Mouse (Mus musculus) thymus, postnatal 25 days (tissue): ENCODE data around the gene Nfix.

Source experiments
- DNase-seq: peaks from one replicate; pipeline ENCODE4 v3.0.0; 2022

Nfix gene

DNA sequence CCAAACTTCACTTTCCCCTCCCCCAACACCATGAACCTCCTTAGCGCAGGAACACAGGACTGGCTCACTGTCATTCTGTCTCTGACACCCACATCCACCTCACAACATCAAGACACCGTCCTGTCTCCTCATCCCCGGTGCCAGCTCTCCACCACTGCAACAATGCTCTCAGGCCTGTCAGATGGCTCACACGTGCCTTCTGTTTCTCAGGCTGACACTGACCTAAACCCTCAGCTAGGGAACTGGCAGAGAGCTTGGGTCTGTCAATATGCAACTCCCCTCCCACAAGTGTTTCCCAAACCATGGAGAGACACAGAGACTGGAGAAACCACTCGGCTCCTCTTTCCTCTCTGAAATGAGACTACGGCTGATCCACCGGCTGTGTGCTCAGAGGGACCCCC, 39.7 kb downstream of the Nfix start:
- DNase-seq: no peak

DNA sequence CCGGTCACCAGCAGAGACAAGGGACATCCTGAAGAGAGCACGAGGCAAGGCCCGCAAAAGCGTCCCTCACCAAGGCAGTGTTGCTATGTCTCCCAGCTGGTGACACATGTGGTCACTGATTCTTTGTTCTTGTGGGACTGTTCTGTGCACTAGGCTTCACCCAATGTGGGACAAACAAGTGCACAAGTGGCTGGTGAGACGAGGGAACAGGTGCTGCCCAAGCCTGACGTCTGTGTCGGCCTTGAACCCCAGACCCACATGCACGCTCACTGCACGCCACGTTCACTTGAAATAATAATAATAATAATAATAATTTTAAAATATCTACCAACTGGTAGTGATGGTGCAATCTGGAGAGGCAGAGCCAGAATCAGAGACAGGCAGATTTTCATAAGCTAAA, 40.4 kb downstream of the Nfix start:
- DNase-seq: no peak

DNA sequence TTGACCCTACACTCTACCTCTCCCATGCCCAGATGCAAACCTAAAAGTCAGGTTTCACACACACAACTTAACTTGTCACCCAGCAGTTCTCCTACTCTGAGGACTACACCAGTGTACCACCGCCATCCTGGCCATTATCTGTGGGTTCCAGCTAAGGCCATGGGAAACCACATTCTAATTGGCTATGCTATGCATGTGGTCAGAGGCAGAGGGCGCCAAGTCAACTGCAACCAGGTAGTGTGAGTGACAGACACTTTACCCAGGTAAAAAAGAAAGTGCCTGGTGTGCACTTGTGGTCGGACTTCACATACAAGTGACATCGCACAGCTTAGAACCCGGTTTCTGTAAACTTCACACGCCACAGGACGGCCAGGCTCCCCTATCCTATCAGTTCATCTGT, 41.0 kb downstream of the Nfix start:
- peak; percentile 26 for DNase-seq

DNA sequence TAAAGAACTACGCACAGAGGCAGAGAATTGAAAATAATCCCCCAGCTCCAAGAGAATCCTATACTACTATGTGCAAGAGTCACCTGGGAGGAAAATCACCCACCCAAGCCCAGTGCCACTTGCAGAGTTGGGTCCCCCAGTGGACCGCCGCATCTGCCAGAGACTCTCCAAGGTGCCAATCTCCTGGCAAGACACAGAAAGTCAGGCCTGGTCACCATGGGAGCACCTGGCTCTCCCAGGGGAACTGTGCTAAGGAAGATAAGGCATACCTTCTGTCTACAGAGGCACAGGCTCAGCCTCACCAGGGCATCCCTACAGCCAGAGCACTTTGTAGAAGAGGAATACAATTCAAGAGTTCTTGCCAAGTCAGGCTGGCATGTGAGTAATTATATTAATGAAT, 41.8 kb downstream of the Nfix start:
- DNase-seq: no peak

DNA sequence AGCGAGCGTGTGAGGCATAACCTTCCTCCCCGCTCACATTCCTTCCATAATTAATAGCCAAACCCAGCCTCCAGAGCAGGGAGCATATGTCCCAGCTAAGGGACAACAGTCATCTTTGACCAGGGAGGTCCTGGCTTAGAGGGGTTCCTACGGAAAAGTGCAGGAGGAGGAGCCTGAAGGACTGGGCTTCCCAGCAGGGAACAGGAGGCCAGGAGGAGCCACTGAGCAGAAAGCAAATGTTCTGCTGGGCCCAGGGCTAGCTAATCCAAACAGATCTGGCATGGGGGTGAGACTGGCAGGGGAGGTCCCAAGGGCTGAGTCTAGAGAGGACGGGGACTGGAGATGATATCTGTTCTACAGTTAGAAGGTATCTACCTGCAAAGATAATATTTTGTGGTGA, 42.6 kb downstream of the Nfix start:
- DNase-seq: no peak

DNA sequence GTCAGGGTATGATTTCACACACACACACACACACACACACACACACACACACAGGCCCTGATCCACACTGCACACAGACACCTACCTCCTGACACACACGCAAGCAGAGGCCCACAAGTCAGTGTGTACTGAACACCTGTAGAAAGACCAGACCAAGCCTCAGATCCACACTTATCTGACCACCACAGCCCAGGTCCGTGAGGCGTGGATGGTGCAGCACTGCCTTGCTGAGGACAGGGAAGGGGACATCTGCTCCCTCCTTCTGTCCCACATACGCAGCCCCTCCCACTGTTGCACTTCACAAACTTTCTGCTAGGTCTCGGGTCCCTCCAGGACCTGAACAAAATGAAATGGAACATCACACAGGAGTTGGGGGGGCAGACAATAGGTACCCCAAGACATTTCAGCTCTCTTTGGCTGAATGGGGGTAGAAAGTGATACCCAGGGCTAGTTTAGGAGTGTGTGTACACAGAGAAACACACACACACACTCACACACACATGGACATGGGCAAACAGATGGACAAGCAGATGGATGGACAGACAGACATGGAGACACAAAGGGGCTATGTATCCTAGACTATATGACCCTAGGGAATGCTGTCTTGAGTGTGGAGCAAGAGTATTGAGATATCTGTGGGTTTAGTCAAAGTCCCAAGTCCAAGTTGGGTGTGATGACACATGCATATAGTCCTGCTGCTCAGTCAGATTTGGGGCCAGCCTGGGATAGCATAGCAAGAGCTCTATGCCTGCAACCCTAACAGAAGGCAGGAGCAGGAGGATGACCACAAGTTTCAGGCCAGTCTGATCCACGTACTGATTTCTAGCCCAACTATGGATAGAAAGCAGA, 47.2 kb downstream of the Nfix start:
- DNase-seq: no peak

DNA sequence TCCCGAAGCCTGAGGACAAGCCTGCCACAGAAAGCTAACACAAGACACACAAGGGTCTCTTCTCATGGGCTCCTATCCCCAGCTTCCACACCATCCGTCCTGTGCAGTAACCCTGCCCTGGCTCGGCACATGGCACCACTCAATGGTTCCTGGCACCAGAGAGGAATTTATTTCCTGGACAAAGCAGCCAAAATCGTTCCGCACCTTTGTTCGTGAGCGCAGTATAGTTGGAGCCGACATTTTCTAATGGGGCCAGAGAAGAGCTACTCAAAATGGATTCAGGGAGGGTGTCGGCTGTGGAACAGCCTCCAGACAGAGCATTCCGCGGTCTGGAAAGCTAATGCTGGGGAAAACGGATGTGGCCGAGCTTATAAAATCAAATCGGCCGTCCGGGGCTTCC, 50.6 kb downstream of the Nfix start:
- no peak for DNase-seq

DNA sequence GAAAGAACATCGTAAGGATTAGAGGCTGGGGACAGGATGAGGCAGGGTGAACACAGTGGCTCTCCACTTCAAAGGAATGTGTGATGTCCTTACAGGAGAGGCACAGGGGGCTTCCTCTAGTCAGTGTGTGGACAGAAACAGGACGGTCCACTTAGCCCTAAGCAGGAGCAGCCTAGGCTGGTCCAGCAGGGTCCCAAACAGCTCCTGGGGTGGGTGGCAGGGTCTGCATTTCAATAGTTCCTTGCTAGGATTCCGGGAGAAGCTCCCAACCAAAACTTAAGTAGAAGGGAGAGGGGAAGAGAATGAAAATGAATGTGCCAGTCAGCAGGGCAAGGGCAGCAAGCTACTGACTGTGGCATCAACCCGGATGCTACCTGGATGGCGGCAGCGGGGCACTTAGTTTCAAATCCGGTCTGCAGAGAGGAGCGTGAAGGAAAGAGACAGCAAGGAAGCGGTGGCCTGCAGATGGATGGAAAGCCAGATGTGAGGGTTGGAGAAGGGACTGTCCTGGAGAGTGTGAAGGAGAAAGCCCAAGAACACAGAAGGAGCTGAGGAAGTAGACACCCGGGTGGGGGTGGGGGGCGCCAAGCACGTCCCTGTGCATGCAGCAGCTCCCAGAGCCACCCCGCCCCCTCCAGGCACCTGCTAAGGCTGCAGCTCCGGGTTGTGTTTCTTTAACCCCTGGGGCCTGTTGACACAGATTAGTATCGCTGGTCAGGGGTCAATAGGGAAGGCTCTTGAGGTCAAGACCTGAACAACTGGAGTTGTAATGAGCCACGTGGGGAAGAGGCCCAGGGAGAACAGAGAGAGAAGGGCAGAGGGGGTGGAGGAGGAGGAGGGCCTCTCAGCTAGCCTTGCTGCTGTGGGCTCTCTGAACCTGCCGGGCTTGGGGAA, 54.9 kb downstream of the Nfix start:
- DNase-seq: peak; percentile 43

DNA sequence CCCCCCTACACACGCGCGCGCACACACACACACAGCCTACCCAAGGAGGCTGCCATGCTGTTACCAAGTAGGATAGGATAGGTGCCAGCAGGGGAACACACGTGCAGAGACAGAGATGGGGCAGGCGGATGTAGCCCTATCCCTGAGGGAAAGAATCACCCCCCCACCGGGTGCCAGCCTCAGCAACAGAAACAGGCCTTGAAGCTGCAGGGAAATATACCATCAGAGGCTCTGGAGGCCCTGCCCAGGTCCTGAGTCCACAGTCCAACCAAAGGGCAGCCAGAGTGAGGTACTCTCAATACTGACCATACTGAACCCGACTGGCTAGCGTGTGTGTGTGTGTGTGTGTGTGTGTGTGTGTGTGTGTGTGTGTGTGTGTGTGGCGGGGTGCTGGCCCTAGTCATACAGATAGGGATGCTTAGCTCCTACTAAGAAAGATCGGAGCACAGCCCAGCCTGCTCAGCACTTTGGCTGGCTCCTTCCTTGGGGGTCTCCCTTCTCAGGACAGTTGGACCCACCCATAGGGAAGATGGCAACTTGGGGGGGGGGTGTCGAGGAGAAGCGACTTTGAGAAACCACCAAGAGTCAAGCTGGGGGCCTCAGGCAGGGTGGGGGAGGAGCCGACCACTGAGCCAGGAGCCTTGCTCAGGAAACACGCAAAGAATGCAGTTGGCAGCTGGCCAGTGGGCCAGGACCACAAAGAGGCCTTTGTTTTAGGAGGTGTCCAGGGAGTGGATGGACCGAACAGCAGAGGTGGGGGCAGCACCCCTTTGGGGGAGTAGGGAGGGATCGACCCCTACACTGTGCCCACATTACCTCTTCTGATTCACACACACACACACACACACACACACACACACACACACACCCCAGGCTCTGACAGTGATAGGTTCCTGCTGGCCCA, 56.4 kb downstream of the Nfix start:
- DNase-seq: no peak

DNA sequence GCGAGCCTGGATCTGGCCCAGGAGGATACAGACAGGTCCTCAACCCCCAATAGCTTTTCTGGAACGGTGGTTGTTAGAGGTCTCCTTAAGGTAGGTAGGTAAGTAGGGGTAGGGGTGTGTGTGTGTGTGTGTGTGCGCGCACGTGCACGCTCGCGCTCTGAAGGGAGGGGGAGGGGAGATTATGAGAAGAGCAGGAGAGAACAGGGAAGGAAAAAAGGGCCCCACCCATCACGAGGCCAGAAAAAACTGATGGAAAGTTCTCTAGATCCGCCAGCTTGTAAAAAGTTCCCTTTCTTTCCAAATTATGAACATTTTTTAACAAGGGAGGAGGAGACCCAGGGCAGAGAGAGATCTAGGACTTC, 57.1 kb downstream of the Nfix start:
- DNase-seq: no peak

DNA sequence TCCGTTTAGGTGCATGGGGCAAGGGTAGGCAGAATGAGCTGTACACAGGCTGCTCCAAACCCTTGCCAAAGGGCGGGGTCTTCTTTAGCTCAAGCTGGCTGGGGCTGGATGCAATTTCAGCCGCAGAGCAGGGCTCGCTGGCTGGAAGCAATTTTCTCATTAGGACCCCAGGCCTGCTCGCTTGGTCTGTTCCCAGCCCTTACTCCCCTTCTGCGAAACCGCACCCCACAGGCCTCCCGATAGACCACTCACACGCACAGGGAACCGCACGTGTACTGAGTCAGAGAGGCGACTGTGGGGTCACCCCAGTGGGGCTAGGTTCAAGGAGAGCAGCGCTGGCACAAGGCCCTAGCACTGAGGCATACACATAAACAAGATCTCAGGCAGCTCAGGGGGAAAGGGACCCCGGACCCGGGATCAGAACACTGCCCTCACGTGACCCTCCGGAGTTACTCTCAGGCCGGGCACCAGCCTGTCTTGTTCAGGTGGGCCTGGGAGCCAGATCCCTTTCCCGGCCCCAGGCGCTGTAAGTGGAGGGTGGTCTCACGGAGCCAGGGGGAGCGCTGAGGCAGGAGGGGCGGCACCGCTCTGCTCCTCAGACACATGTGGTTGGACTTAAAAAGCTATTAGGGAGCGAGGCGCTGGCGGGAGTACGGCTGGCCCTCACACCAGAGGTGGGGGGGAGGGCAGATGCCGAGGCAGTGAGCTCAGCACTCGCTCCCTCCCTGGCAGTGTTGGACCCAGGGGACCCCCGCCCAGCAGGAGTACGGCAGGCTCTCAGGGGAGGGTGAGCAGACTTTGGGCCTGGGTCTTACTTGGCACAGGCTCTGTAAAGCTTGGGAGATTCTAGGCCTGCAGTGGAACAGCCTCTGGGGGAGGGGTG, 57.7 kb downstream of the Nfix start:
- DNase-seq: no peak

DNA sequence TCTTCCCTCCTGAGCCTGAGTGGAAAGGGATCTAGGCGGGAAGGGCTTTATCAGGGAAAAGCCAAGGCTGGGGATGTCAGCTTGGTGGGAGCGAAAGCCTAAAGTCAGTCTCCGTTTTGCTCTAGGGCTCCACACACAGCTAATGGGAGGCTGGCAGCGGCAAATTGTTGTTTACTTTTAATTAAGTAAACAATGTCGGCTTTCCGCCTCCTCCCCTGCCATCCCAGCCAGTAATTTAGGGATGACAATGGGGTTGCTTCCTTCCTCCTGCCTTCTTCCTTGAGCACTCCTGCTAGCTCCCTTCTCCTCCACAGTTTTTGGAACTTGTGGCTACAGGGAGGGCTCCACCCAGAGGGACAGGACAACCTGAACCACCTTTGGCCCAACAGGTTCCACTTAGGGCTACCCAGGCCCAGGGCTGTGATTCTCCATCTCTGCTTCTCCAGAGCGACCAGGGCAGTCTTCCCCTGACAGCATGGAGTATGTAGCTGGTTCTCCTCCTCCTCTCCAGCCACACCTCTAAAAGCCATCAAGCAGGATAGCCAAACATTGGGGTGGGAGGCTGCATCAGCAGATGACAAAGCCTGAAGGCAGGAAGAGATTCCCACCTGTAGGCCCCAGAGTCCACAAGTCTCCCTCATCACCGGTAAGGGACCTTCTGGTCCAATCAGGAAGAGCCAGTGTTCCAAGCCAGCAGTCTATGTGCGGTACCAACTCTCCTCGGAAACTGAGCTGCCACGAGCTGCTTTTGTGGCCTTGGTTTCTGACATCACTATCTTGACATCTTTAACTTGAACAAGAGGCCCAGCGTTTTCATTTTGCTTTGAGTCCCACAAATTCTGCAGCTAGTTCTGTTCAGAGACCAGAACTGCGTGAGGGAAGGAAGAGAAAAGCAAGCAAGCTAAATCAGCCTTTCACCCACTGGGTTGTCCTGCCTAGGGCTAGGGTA, 59.0 kb downstream of the Nfix start:
- no peak for DNase-seq

DNA sequence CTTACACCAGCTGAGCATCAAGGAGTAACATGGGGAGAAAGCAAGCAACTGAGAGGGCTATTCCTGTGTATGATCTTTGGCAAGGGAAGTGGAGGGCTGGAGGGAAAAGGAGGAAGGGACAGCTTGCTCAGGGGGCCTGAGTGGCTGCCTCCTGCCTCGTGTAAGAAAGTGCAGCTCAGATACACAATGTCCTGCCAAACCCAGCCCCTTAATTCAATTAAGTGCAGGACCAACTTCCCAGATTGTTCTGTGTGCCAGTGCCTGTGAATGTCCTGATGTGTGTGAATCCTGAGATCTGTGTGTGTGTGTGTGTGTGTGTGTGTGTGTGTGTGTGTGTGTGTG, 60.8 kb downstream of the Nfix start:
- no peak for DNase-seq

DNA sequence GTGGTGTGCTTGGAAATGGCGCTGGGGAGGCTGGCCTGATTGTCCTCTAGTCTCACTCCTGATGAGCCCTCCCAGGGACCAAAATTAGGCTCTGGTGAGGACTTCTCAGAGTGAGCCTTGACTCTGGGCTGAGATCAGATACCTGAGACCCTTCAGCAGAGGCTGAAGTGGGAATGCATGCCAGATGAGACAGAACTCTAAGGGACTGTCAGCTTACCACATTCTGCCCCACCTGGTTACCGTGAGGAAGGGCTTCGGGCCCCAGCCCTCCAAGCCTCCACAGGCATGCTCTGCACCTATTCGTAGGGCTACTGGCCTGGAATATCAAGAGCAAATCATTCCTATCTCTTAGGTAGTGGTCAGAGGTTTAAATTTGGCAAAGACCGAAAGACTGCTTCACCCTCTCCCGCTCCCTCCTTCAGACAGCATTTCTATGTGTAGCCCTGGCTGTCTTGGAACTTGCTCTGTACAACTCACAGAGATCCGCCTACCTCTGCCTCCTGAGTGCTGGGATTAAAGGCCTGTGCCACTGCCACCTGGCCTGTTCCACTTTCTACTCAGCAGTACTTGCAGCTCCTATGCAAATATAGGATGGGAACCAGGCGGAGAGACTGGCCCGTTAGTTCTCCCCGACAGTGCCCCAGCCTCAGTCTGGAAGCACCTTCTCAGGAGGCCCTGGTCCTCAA, 61.3 kb downstream of the Nfix start:
- no peak for DNase-seq

DNA sequence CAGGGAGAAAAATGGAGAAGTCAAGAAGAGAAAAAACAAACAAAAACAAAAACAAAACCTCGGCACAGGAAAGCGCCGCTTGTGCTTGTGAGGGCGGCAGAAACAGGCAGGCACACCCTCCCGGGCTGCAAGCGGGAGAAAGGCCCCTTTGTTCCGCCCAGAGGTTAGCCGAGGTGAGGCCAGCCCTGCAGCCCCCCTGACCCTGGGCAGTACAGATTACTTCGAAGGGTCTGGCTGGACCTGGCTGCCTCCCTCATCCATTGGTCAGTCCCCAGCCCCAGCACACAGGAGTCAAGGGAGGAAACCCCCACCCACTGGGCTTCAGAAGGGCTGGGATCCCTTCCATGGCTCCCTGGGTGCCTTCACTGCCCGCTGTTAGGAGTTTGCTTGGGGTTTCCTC, 61.9 kb downstream of the Nfix start:
- DNase-seq: no peak

DNA sequence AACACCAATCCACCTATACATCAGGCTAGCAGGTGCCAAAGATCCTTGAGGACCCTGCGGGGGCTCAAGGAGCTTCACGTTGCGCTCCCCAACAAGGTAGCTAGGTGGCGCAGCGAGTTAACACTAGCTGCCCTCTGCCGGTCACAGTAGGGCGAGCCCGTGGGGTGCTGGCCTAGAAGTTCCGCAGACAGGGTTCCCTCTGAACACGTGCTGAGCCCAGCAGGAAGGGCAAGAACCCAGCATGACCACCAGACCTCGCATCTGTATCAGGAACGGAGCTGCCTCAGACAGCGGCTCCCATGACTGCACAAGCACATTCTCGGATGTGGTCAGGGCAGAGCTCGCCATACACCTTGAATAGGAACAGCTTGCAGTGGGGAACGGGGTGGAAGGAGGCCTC, 62.5 kb downstream of the Nfix start:
- peak; percentile 84 for DNase-seq

DNA sequence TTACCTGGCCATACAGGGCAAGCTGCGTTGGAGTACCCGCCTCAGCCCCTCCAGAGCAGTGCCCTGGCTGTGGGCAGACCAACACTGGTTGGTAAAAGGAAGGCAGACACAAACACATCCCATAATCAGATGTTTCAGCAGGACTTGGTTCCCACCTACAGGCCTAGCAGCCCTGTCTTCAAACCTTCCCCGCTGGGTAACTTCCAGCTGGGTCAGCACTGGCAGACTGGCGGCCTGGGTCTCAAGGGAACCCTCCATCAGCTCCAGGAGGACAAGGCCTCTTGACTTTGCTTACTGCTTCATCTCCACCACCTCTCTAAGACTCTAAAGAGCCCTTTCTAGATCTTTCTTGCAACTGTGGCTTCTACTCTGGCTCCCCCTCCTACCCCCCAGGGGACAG, 63.6 kb downstream of the Nfix start:
- no peak for DNase-seq

DNA sequence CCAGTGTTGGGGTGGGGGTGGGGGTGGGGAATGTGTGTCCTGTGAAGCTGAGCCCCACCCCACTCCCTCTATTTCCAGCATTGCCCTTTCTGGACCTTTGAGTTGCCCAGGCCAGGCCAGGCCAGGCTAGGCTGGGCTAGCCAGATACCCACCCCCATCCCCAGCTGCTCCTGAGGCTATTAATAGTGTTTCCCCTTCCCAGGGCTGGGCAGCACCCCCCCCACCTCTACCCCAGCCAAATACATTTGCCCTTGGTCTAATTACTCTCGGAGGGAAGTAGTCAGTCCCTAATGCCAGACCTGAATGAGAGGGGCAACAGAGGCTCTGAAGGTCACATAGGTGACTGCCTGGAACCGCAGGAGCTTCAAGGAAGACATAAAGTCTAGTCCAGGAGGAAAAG, 64.5 kb downstream of the Nfix start:
- DNase-seq: no peak

DNA sequence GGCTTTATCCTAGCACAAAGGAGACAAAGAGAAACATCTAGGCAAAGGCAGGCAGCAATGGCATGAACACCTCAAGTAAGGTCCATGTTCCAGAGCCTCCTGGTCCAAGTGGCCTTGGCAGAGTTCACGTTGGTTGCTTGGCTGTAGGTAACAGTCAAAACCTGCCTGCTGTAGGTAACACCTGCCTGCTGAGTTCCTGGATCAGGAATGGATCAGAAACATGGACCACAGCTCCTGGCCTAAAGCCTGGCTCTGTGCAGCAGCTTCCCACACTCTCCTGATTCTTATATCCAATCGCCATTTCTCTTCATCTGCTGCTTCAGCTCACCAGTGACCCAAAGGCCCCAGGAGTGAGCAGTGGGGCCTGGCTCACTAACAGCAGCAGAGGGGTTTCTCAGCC, 65.5 kb downstream of the Nfix start:
- no peak for DNase-seq

DNA sequence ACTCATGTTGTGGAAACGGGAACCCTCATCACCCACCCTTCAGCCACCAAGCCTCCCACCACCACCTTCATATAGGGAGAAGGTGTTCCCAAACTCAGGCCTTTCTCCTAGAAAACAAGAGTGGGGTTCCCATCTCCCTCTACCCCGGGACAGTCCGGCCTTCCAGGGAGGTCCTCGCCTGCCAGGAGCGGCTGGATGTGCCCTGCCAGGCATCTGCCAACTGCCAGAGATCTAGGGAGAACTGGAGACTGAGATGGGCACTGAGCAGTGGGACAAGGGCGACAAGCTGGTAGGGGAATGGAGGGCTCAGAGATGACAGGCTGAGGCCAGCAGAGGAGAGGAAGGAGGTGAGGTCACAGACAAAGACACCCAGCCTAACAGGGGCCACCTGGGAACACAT, 66.2 kb downstream of the Nfix start:
- no peak for DNase-seq

DNA sequence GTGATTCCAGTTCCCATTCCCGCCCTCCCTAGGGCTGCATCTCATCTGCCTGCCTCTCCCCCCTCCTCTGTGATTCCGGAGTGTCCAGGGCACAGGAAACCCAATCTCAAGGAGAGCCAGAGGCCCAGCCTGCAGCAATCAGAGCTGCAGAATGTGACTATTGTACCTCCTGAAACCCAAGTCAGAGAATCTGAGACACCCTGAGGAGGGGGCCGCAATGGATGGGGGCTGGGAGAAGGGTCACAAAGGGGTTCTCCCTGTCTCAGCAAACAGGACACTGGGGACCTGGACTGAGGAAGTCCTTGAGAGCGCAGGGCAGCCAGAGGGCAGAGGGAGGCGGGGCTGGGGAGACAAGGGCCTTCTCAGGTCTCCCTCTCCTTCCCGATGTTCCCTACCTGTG, 67.1 kb downstream of the Nfix start:
- DNase-seq: no peak
